Mouse (Mus musculus): ENCODE measurements at regions not wholly inside any gene's neighbourhood (a gene's known extent, or its start where the extent isn't known, plus 50 kb on each side); places are given as distances from the start of the nearest gene placed in this dataset.

DNA sequence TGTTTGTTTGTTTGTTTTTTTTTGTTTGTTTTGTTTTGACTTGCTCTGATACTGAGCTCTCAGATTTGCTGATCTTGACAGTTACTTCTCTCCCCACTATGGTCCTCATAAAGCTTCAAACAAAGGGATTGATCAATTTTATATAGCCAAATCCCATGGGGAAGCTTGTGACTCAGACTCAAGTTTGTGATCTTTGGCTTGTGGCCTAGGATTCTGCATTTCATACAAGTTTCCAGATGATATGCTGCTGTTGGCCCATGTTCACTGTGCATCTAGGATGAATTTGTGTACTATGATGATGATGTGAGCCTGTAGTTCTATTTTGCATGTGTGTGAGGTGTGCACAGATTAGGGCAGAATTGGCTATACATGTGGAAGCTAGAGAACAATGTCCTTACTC, 289.7 kb upstream of the Ptger4 start:
- TF ChIP-seq MAZ (IDR thresholded peaks at IDR 0.05; ENCODE audit: low read depth, low read length): no peak
- TF ChIP-seq HCFC1 (IDR thresholded peaks at IDR 0.05; ENCODE audit: low read depth, low read length): no peak
- no peak for TF ChIP-seq POLR2AphosphoS2 (IDR thresholded peaks at IDR 0.05; ENCODE audit: low read length)
- no peak for TF ChIP-seq TAL1 (IDR thresholded peaks at IDR 0.05; ENCODE audit: low read length)
- TF ChIP-seq NELFE (IDR thresholded peaks at IDR 0.05; ENCODE audit: low read depth, low read length): no peak
- TF ChIP-seq E2F4 (IDR thresholded peaks at IDR 0.05; ENCODE audit: borderline replicate concordance, low read depth, low read length): no peak
- no peak for TF ChIP-seq MYB (IDR thresholded peaks at IDR 0.05; ENCODE audit: low read depth, low read length)
- TF ChIP-seq KAT2A (conservative IDR thresholded peaks at IDR 0.05; ENCODE audit: low read depth, low read length): no peak
- TF ChIP-seq GATA1 (IDR thresholded peaks at IDR 0.05; ENCODE audit: low read depth, low read length): no peak
- no peak for TF ChIP-seq MYC (IDR thresholded peaks at IDR 0.05; ENCODE audit: low read depth, low read length)
- TF ChIP-seq RCOR1 (IDR thresholded peaks at IDR 0.05; ENCODE audit: low read depth, low read length): no peak
- no peak for TF ChIP-seq POLR2A (IDR thresholded peaks at IDR 0.05; ENCODE audit: control insufficient read depth in 1 of 2, insufficient read depth in 1 of 2, low read depth in 1 of 2, low read length in 2 of 2, poor library complexity in 1 of 2)
- no peak for TF ChIP-seq EP300 (IDR thresholded peaks at IDR 0.05; ENCODE audit: low read depth in 1 of 2, low read length in 2 of 2)
- no peak for TF ChIP-seq NRF1 (IDR thresholded peaks at IDR 0.05; ENCODE audit: insufficient read depth, low read depth, low read length, poor library complexity, severe bottlenecking)
- no peak for TF ChIP-seq ZNF384 (IDR thresholded peaks at IDR 0.05; ENCODE audit: low read depth, low read length)
- TF ChIP-seq USF1 (IDR thresholded peaks at IDR 0.05; ENCODE audit: low read depth, low read length): no peak
- no peak for TF ChIP-seq CTCF (IDR thresholded peaks at IDR 0.05 in 2 of 3, conservative IDR thresholded peaks at IDR 0.05 in 1 of 3; ENCODE audit: control insufficient read depth in 1 of 3, insufficient read depth in 1 of 3, low read depth in 2 of 3, low read length in 3 of 3, poor library complexity in 1 of 3, severe bottlenecking in 1 of 3)
- TF ChIP-seq CHD2 (IDR thresholded peaks at IDR 0.05; ENCODE audit: low read length): no peak
- TF ChIP-seq GABPA (IDR thresholded peaks at IDR 0.05; ENCODE audit: low read depth, low read length): no peak
- no peak overlapping the region for H3K4me3 ChIP-seq (ENCODE audit: control insufficient read depth in 1 of 2, insufficient read depth in 1 of 2, low read depth in 2 of 2, low read length in 2 of 2)
- no peaks in the 10 kb centered on the region for H3K4me1 ChIP-seq (ENCODE audit: control insufficient read depth in 1 of 2, insufficient read depth in 2 of 2, low read length in 2 of 2)

DNA sequence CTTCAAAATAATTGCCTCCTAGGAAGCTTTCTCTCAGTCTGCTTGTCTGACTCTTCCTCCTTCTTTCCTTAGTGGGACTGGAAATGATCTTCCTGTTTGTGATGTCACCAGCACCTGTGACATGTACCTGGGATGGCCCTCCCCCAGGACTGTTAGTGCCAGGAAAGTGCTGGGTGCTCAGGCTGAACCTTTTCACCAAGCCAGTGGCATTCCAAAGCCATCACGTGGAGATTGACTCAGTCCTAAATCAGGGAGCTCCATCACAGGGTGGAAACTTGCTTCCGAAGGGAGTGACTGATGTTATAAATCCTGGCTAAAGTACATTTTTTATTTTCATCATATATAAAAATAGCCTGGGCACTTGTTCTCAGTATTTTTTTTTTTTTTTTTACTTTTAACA, 293.4 kb upstream of the Ptger4 start:
- H3K9me3 ChIP-seq (replicated peaks; ENCODE audit: insufficient read depth, low read length): no peaks in the 10 kb centered on the region
- no peak overlapping the region for H3K4me3 ChIP-seq (ENCODE audit: control insufficient read depth in 1 of 2, insufficient read depth in 1 of 2, low read depth in 2 of 2, low read length in 2 of 2)
- DNase-seq (ENCODE audit: low read depth, low spot score): no peak
- H3K27me3 ChIP-seq (ENCODE audit: control insufficient read depth in 1 of 2, insufficient read depth in 2 of 2, low read length in 2 of 2): no peaks in the 10 kb centered on the region; a peak in 2 of 4 replicates
- no peak overlapping the region for H3K27ac ChIP-seq (ENCODE audit: control insufficient read depth, low read depth, low read length)
- no peak for TF ChIP-seq POLR2AphosphoS2 (IDR thresholded peaks at IDR 0.05; ENCODE audit: low read length)
- TF ChIP-seq UBTF (IDR thresholded peaks at IDR 0.05; ENCODE audit: borderline replicate concordance, insufficient read depth, low read depth, low read length): no peak
- TF ChIP-seq MYB (IDR thresholded peaks at IDR 0.05; ENCODE audit: low read depth, low read length): no peak
- TF ChIP-seq NELFE (IDR thresholded peaks at IDR 0.05; ENCODE audit: low read depth, low read length): no peak
- no peak for TF ChIP-seq KAT2A (conservative IDR thresholded peaks at IDR 0.05; ENCODE audit: low read depth, low read length)
- TF ChIP-seq POLR2A (IDR thresholded peaks at IDR 0.05; ENCODE audit: control insufficient read depth in 1 of 2, insufficient read depth in 1 of 2, low read depth in 1 of 2, low read length in 2 of 2, poor library complexity in 1 of 2): no peak
- no peak for TF ChIP-seq SIN3A (IDR thresholded peaks at IDR 0.05; ENCODE audit: low read length)
- no peak for TF ChIP-seq E2F4 (IDR thresholded peaks at IDR 0.05; ENCODE audit: borderline replicate concordance, low read depth, low read length)
- TF ChIP-seq ZKSCAN1 (IDR thresholded peaks at IDR 0.05; ENCODE audit: low read depth, low read length): no peak
- H3K36me3 ChIP-seq (ENCODE audit: control insufficient read depth in 1 of 2, insufficient read depth in 2 of 2, low read length in 2 of 2): no peaks in the 10 kb centered on the region
- no peaks in the 10 kb centered on the region for H3K79me2 ChIP-seq (ENCODE audit: control insufficient read depth, insufficient read depth, low read length, poor library complexity)
- no peaks in the 10 kb centered on the region for H3K4me1 ChIP-seq (ENCODE audit: control insufficient read depth in 1 of 2, insufficient read depth in 2 of 2, low read length in 2 of 2)
- no peak overlapping the region for H3K9ac ChIP-seq (ENCODE audit: control insufficient read depth, low read depth, low read length, poor library complexity, severe bottlenecking)

More for the DNA sequence above, 289.7 kb upstream of the Ptger4 start:
- no peaks in the 10 kb centered on the region for H3K36me3 ChIP-seq (ENCODE audit: control insufficient read depth in 1 of 2, insufficient read depth in 2 of 2, low read length in 2 of 2)
- DNase-seq (ENCODE audit: low read depth, low spot score): no peak
- no peaks in the 10 kb centered on the region for H3K79me2 ChIP-seq (ENCODE audit: control insufficient read depth, insufficient read depth, low read length, poor library complexity)
- H3K27me3 ChIP-seq (ENCODE audit: control insufficient read depth in 1 of 2, insufficient read depth in 2 of 2, low read length in 2 of 2): peaks cover 0 to 2% of the 10 kb centered on the region in 2 experiments; a peak in 2 of 4 replicates
- H3K9me3 ChIP-seq (replicated peaks; ENCODE audit: insufficient read depth, low read length): no peaks in the 10 kb centered on the region
- H3K9ac ChIP-seq (ENCODE audit: control insufficient read depth, low read depth, low read length, poor library complexity, severe bottlenecking): no peak overlapping the region
- no peak overlapping the region for H3K27ac ChIP-seq (ENCODE audit: control insufficient read depth, low read depth, low read length)

Data from MEL (cell line).